Mouse (Mus musculus) hindbrain, embryonic 14.5 days (tissue): Measurements from ENCODE around the gene Cox6b1. TPM values are rescaled to one million over a fixed set of nuclear protein-coding genes. Genes with fewer than 3 reads are reported as not detected.

Experiments
- ATAC-seq: fragments of 200-750 bp; cut with Nextera tagmentation; 2 replicates; pipeline ENCODE4 v1.8.0; 2017; ENCODE audit warnings: moderate number of reproducible peaks, mild to moderate bottlenecking, moderate TSS enrichment, moderate library complexity; ENCODE audit not compliant: low FRiP score
- DNase-seq: peaks from one replicate; pipeline ENCODE4 v3.0.0-alpha.2; 2015; ENCODE audit warnings: low spot score
- H3K27ac ChIP-seq: fragments of 300-500 bp; sonication (generic); 2 replicates; pipeline ENCODE4 v1.5.1; 2014; ENCODE audit warnings: mild to moderate bottlenecking, moderate library complexity
- H3K27me3 ChIP-seq: fragments of 300-500 bp; sonication (generic); 2 replicates; pipeline ENCODE4 v1.6.1; 2014; ENCODE audit warnings: mild to moderate bottlenecking, low read length, mixed read lengths; ENCODE audit not compliant: control insufficient read depth, insufficient read depth
- H3K36me3 ChIP-seq: fragments of 300-500 bp; sonication (generic); replicated peaks from 2 replicates; pipeline ENCODE4 v1.6.1; 2014; ENCODE audit not compliant: control insufficient read depth, insufficient read depth
- H3K4me1 ChIP-seq: fragments of 300-500 bp; sonication (generic); replicated peaks from 2 replicates; pipeline ENCODE4 v1.6.1; 2014; ENCODE audit warnings: antibody characterized with exemption, low read length, mixed read lengths; ENCODE audit not compliant: control insufficient read depth, insufficient read depth
- H3K4me2 ChIP-seq: fragments of 300-500 bp; sonication (generic); replicated peaks from 2 replicates; pipeline ENCODE4 v1.6.1; 2014; ENCODE audit warnings: mild to moderate bottlenecking, moderate library complexity
- H3K4me3 ChIP-seq: fragments of 300-500 bp; sonication (generic); replicated peaks from 2 replicates; pipeline ENCODE4 v1.5.1; 2014; ENCODE audit warnings: mild to moderate bottlenecking, low read length
- H3K9ac ChIP-seq: fragments of 300-500 bp; sonication (generic); 2 replicates; pipeline ENCODE4 v1.6.1; 2014
- H3K9me3 ChIP-seq: fragments of 300-500 bp; sonication (generic); 2 replicates; pipeline ENCODE4 v1.6.1; 2016; ENCODE audit warnings: low read length; ENCODE audit not compliant: control insufficient read depth
- WGBS: fragments of 180-500 bp; shearing (Covaris S2); extraction: QIAGEN DNeasy Blood & Tissue Kit; methylation state at CpG from one replicate; pipeline ENCODE4 v1.1.7; 2014; 5-methylcytosine and 5-hydroxymethylcytosine counted together
- polyA plus RNA-seq: library from polyadenylated mRNA; unstranded; fragments of >200 nt; fragmentation: Nextera tagmentation; extraction: Ambion mirVana; gene quantifications from 2 replicates; pipeline ENCODE4 v1.2.1, GENCODE M21; 2014

Cox6b1 gene
- polyA plus RNA-seq, 1 experiment from 2014 or later, result 1,299 TPM

DNA sequence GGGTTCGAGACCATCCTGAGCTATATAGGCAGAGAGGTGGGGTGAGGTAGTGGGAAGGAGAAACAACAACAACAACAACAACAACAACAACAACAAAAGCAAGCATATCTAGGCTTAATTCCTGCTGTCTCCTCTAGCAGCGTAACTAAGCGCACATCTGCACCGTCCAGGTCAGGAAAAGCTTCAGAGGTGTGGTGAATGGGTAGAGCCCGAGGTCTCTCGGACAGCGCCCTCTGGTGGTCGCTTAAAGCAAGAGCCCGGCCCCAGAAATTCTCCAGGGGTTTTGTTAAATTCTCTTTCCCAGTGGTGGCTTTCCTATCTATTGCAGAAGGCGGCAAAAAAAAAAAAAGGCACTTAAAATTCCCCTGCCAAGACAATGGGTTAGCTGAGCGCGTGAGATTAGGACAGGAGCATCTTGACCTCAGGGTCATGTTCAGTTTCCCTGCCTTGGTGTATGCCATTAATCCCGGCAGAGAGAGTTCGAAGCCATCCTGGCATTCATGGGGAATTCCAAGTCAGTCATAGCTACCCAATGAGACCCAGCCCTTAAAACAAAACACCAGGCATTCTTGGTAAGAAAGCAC lies 12.3 kb downstream of the Cox6b1 start:
- no peaks in the 10 kb centered on the region for H3K27me3 ChIP-seq
- H3K4me1 ChIP-seq, result no peaks in the 10 kb centered on the region
- ATAC-seq (0 out of 2 replicates have a peak, but pooled peaks have one; percentile 34), DNase-seq (peak; percentile 57)
- peaks cover 31% of the 10 kb centered on the region for H3K36me3 ChIP-seq
- no peak overlapping the region for H3K4me3 ChIP-seq
- H3K9ac ChIP-seq, result no peak overlapping the region
- no peaks in the 10 kb centered on the region for H3K9me3 ChIP-seq
- WGBS, result 23% methylated on average over 14 of the region's 14 CpGs
- H3K27ac ChIP-seq, result no peak overlapping the region
- no peak overlapping the region for H3K4me2 ChIP-seq

DNA sequence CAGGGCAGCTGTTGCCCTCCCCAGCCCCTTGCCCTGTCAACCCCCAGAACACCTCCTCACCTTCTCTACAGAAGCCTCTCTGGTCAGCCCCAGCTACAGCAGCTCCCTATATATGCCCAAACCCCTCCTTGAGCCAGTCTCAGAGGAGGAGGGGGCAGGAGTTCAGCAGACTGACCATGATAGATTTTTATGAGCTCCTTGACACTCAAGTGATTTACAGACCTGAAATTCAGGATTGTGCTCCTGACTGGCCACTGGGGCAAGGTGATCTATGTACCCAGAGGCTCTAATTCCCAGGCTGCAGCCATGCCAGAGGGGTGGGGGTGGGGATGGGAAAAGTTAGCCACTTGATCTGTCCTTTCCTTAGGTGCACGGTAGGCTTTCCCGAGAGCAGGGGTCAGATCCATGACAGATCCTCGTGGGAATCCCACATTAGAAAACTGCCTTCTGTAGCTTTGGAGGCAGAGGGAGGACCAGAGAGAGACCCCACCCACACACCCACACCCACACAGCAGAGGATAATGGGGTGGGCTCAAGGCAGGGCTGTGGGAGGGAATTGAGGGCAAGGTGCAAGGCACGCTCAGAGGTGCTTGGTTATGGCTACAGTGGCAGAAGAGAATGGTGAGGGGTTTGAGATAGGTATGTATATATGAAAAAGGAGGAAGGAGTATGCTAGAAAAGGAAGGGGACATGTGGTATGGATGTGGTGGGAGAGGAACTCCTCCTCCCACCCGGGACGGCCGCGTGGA lies 13.1 kb downstream of the Cox6b1 start, which contains the start of gene Upk1a:
Upk1a (minus strand) TSS at position 194 of the 749 bp plus-strand sequence.
- Histone ChIP-seq H3K9me3 (no peaks in the 10 kb centered on the region), H3K36me3 (peaks cover 23% of the 10 kb centered on the region), H3K4me3 (no peak within 1 kb of the TSS), H3K27ac (no peak within 1 kb of the TSS), H3K4me2 (no peak within 1 kb of the TSS), H3K27me3 (no peaks in the 10 kb centered on the region), H3K4me1 (no peaks in the 10 kb centered on the region), H3K9ac (no peak within 1 kb of the TSS)
- ATAC-seq (no peak), DNase-seq (no peak)
- WGBS, result 83% methylated on average over 8 of the region's 8 CpGs

DNA sequence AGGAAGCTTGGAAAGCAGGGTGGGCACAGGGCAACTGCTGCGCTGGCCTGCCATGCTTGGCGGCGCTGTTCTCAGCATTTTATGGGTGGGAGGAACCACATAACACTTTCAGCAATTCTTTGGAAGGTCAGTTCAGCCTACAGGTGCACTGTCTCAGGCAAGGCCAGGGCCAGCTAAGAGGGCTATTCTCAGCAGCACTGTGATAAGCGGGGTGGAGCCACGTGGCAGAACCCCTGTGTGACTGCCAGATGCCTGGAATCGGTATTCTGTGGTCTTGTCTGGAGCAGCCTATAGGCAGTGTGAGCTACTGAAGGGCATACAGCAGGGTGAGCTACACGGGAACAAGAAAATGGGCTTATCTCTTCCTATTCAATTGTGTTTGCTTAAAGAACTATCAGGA lies 15.9 kb downstream of the Cox6b1 start:
- H3K4me2 ChIP-seq, result no peak overlapping the region
- no peak for ATAC-seq
- no peaks in the 10 kb centered on the region for H3K36me3 ChIP-seq
- H3K9me3 ChIP-seq, result no peaks in the 10 kb centered on the region
- H3K4me1 ChIP-seq, result no peaks in the 10 kb centered on the region
- H3K4me3 ChIP-seq, result no peak overlapping the region
- no peak overlapping the region for H3K9ac ChIP-seq
- DNase-seq, result no peak
- no peaks in the 10 kb centered on the region for H3K27me3 ChIP-seq
- no peak overlapping the region for H3K27ac ChIP-seq
- WGBS, result 60% methylated on average over 7 of the region's 7 CpGs

DNA sequence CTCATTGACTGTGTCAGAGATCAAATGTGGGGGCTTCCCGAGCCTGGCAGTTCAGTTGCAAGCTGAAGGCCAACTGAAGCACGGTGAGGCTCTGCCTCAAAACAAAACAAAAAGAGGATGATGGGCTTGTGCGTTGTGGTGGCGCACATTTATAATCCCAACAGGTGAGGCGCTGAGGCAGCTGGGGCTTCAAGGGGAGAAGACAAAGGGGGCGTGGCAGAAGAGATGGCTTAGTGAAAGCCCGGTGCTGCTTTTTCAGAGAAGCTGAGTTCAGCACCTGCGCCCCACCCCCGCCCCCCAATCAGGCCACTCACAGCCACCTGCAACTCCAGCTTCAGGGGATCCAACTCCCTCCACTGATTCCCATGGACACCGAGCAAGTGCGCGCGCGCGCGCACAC lies 17.5 kb downstream of the Cox6b1 start:
- Histone ChIP-seq H3K4me3 (no peak overlapping the region), H3K27ac (no peak overlapping the region), H3K27me3 (no peaks in the 10 kb centered on the region), H3K4me2 (no peak overlapping the region), H3K4me1 (no peaks in the 10 kb centered on the region), H3K9me3 (no peaks in the 10 kb centered on the region), H3K36me3 (no peaks in the 10 kb centered on the region), H3K9ac (no peak overlapping the region)
- DNase-seq (no peak), ATAC-seq (no peak)
- 52% methylated on average over 16 of the region's 16 CpGs for WGBS

DNA sequence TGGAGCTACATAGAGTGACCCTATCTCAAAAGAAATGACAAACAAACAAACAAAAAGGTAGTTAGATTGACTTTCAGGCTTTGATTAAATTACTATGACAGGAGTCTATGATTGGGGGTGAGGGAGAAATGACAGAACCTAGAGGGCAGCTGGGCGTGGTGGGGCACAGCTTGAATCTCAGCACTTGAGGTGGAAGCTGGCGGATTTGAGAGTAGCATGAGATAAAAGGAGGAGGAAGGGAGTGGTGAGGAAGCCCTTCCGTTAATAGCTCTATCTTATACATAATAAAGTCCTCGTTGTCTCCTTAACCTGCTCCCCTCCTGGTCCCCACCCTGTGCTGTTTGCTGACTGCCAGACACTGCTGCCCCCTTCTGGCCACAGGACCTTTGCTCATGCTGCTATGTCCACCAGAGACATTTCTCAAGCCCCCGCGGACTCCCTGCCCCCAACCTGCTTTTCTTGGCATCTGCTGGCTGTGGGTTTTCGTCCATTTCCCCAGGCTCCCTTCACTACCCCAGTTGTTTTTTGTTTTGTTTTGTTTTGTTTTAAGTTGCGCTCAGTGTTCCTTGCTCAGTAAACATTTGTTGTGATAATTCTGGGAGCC lies 18.1 kb downstream of the Cox6b1 start:
- H3K4me1 ChIP-seq, result no peaks in the 10 kb centered on the region
- no peaks in the 10 kb centered on the region for H3K36me3 ChIP-seq
- no peaks in the 10 kb centered on the region for H3K9me3 ChIP-seq
- H3K27ac ChIP-seq, result no peak overlapping the region
- H3K9ac ChIP-seq, result no peak overlapping the region
- ATAC-seq (no peak), DNase-seq (no peak)
- no peak overlapping the region for H3K4me3 ChIP-seq
- no peaks in the 10 kb centered on the region for H3K27me3 ChIP-seq
- WGBS, result 36% methylated on average over 8 of the region's 8 CpGs
- H3K4me2 ChIP-seq, result no peak overlapping the region

DNA sequence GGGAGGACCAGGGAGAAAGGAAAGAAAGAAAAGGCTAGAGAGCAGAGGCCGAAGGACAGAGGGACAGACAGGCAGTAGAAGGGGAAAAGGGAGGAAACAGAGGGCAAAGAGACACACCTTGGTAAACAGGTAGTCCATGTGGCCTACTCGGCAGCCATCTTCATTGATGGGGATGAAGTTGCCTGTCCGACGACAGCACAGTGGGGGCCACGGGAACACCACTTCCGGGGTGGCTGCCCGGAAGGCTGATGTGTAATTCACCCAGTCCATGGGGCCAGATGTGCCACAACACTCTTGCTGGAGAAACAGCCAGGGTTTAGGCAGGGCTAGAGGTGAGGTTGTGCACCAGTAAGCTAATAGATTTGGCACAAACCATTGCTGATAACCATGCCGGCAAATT lies 21.0 kb downstream of the Cox6b1 start:
- H3K9me3 ChIP-seq, result no peaks in the 10 kb centered on the region
- DNase-seq (no peak), ATAC-seq (no peak)
- 91% methylated on average over 8 of the region's 8 CpGs for WGBS
- peaks cover 4% of the 10 kb centered on the region; the same call in 1 of the 2 replicates for H3K4me1 ChIP-seq
- no peak overlapping the region for H3K27ac ChIP-seq
- H3K9ac ChIP-seq, result no peak overlapping the region
- H3K4me2 ChIP-seq, result no peak overlapping the region
- H3K27me3 ChIP-seq, result no peaks in the 10 kb centered on the region
- H3K36me3 ChIP-seq, result no peaks in the 10 kb centered on the region
- H3K4me3 ChIP-seq, result no peak overlapping the region

DNA sequence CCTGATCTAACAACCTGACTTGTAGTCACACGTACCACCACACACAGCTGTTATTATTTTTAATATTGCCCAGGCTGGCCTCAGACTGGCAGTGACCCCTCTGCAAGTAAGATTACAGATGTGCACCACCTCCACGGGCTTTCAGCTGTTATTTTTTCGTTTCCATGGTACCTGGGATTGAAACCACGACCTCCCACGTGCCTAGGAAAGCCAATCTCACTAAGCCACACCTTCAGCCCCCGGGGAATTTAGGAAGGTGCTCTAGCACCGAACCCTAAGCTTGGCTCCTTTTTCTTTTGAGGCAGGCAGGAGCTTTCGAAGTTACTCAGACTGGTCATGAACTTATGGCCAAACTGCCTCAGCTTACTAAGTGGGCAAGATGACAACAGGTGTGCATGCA lies 21.5 kb downstream of the Cox6b1 start:
- no peaks in the 10 kb centered on the region for H3K36me3 ChIP-seq
- no peak overlapping the region for H3K27ac ChIP-seq
- H3K4me1 ChIP-seq, result peaks cover 8% of the 10 kb centered on the region; the same call in 1 of the 2 replicates
- no peak overlapping the region for H3K4me2 ChIP-seq
- ATAC-seq (no peak), DNase-seq (no peak)
- WGBS, result 69% methylated on average over 8 of the region's 8 CpGs
- no peak overlapping the region for H3K4me3 ChIP-seq
- no peaks in the 10 kb centered on the region for H3K9me3 ChIP-seq
- H3K9ac ChIP-seq, result no peak overlapping the region
- H3K27me3 ChIP-seq, result no peaks in the 10 kb centered on the region

DNA sequence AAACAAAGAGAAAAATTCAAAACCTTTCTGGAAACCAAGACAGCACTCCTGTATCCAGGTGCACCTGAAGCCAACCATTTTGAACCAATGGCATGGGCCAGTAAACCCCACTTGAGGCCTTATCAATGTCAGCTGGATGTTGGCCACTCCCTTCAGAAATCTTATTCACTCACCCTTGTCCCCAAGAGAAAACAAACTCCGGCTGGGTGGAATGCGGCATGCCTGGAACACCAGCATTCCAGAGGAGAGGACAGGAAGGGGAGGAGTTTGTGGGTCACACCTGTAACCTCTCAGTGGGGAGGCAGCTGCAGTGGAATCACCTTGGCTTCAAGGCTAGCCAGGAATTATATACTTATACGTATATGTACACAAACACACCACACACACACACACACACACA lies 23.4 kb downstream of the Cox6b1 start:
- Histone ChIP-seq H3K9ac (no peak overlapping the region), H3K36me3 (no peaks in the 10 kb centered on the region), H3K27me3 (no peaks in the 10 kb centered on the region), H3K4me1 (peaks cover 8% of the 10 kb centered on the region; the same call in 1 of the 2 replicates), H3K4me2 (no peak overlapping the region), H3K9me3 (no peaks in the 10 kb centered on the region), H3K27ac (no peak overlapping the region), H3K4me3 (no peak overlapping the region)
- ATAC-seq (no peak), DNase-seq (no peak)
- WGBS, result 58% methylated on average over 3 of the region's 3 CpGs

DNA sequence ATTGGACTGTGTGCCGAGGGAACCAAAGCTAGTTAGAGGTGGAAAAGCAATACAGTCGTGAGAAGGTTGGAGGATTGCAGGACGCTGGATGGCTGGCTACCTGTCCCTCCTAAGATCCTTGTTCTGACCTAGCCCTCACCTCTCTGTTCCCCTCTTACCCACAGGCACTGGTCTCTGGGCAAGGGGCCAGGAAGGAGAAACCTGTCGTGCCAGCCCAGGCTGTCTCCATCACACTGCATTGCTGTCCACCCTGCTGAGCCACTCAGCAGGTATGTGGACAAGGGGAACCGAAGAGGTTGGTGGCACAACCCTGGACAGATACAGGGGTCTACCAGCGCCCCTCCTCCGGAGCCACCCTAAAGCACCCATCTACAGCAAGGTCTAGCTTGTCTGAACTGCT lies 25.3 kb downstream of the Cox6b1 start:
- H3K27me3 ChIP-seq, result no peaks in the 10 kb centered on the region
- H3K4me2 ChIP-seq, result peak overlapping the region; percentile 48; the same call in 1 of the 2 replicates
- no peaks in the 10 kb centered on the region for H3K36me3 ChIP-seq
- no peak for ATAC-seq
- H3K4me1 ChIP-seq, result peaks cover 8% of the 10 kb centered on the region; the same call in 1 of the 2 replicates
- H3K9me3 ChIP-seq, result no peaks in the 10 kb centered on the region
- DNase-seq, result no peak
- no peak overlapping the region for H3K27ac ChIP-seq
- H3K9ac ChIP-seq, result no peak overlapping the region
- no peak overlapping the region for H3K4me3 ChIP-seq
- WGBS, result 75% methylated on average over 7 of the region's 7 CpGs
